Mouse (Mus musculus) MEL (cell line): Measurements from ENCODE around the gene Dhcr24.

Source experiments
- EP300 ChIP-seq, 2 experiments: IDR thresholded peaks; 2 replicates each; pipeline ENCODE4 v1.6.1; 2011; ENCODE audit warnings: improper control_type of control experiment in 2 of 2, low read length in 2 of 2, low read depth in 1 of 2, mild to moderate bottlenecking in 1 of 2
- TBP ChIP-seq: IDR thresholded peaks from 2 replicates; pipeline ENCODE4 v1.8.0; 2011; ENCODE audit warnings: low read depth, low read length, improper control_type of control experiment

DNA sequence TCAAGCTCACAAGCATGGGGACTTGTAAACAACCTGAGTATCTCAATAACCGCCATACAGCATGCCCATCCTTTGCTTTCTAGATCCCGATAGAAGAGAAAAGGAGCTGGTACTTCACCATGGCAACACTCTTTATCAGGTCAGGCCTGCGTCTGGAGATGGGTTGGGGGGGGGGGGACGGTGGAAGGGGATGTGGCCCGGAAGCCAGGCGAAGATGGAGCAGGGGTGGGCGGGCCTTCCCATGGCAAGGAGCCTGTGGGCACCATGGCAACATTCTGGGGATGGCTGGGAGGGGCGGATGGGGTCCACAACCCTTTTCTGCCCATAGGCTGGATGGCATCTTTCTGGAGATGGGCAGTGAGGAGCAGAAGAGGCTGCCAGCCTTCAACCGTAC, 73.2 kb downstream of the Dhcr24 start:
- no peak for TF ChIP-seq EP300 (IDR thresholded peaks at IDR 0.05; ENCODE audit: low read depth in 1 of 2, low read length in 2 of 2)
- no peak for TF ChIP-seq TBP
